Mouse (Mus musculus): ENCODE data around the gene Phf6. TPM values are rescaled to one million over a fixed set of nuclear protein-coding genes. Genes with fewer than 3 reads are reported as not detected.
A peak's percentile ranks its signal among the peaks of the same experiment; 100 is the strongest.
"Not testable (repeated sequence)": the region's sequence is repeated elsewhere in the genome, so short reads cannot be mapped to it uniquely, and the experiment has no call there.

The Phf6 gene
- polyA plus RNA-seq (2016; fragmentation: Nextera tagmentation; extraction: Ambion mirVana) = 122 and 130 TPM in 2 replicates

GRCm38 (mm10) chrX:52911587-52912371, at the start of gene Phf6:
Gene Phf6, plus strand, starts transcription at chrX:52912266.
- 27% methylated on average over 54 of the region's 54 CpGs for WGBS

GRCm38 (mm10) chrX:52864126-52864525, 47.9 kb upstream of the Phf6 start:
- no peaks in the 10 kb centered on the region for H3K4me1 ChIP-seq
- no peaks in the 10 kb centered on the region for H3K36me3 ChIP-seq (replicated peaks)
- no peak for ATAC-seq (ENCODE audit: low FRiP score)
- no peak overlapping the region for H3K4me2 ChIP-seq
- no peak overlapping the region for H3K9ac ChIP-seq
- H3K9me3 ChIP-seq = no peaks in the 10 kb centered on the region
- H3K4me3 ChIP-seq (replicated peaks) = no peak overlapping the region
- 73% methylated on average over 2 of the region's 2 CpGs for WGBS
- H3K27ac ChIP-seq = no peak overlapping the region
- no peaks in the 10 kb centered on the region for H3K27me3 ChIP-seq

More at GRCm38 (mm10) chrX:52911587-52912371, at the start of gene Phf6:
- peak; percentile 99 for ATAC-seq (ENCODE audit: low FRiP score)
- Histone ChIP-seq H3K36me3 (replicated peaks) (no peaks in the 10 kb centered on the region), H3K27ac (peak within 1 kb of the TSS; percentile 98), H3K27me3 (no peaks in the 10 kb centered on the region), H3K4me1 (no peaks in the 10 kb centered on the region), H3K4me2 (peak within 1 kb of the TSS; percentile 52), H3K4me3 (replicated peaks) (peak within 1 kb of the TSS; percentile 60), H3K9me3 (no peaks in the 10 kb centered on the region), H3K9ac (peak within 1 kb of the TSS; percentile 84)

- 91% methylated on average over 13 of the region's 27 CpGs for WGBS
- ATAC-seq (ENCODE audit: low FRiP score); H3K4me1 ChIP-seq; H3K36me3 ChIP-seq (replicated peaks); H3K9ac ChIP-seq; H3K4me2 ChIP-seq; H3K27ac ChIP-seq; H3K4me3 ChIP-seq (replicated peaks); H3K27me3 ChIP-seq; H3K9me3 ChIP-seq: not testable (repeated sequence)
These were observed 13.6 kb upstream of the Phf6 start for GRCm38 (mm10) chrX:52898486-52898885.

GRCm38 (mm10) chrX:52912372-52912728, 284 bp downstream of the Phf6 start:
- WGBS = 21% methylated on average over 26 of the region's 26 CpGs
- Histone ChIP-seq H3K4me1 (no peaks in the 10 kb centered on the region), H3K9ac (peak overlapping the region; percentile 84), H3K9me3 (no peaks in the 10 kb centered on the region), H3K4me3 (replicated peaks) (peak overlapping the region; percentile 60), H3K27ac (peak overlapping the region; percentile 98), H3K4me2 (peak overlapping the region; percentile 52; the same call in 1 of the 2 replicates), H3K36me3 (replicated peaks) (no peaks in the 10 kb centered on the region), H3K27me3 (no peaks in the 10 kb centered on the region)
- ATAC-seq (ENCODE audit: low FRiP score) = peak; percentile 73

- H3K9ac ChIP-seq = peak overlapping the region; percentile 84
- H3K4me1 ChIP-seq = no peaks in the 10 kb centered on the region
- peak overlapping the region; percentile 52 for H3K4me2 ChIP-seq
- peak overlapping the region; percentile 60 for H3K4me3 ChIP-seq (replicated peaks)
- H3K27me3 ChIP-seq = no peaks in the 10 kb centered on the region
- no peaks in the 10 kb centered on the region for H3K36me3 ChIP-seq (replicated peaks)
- no peaks in the 10 kb centered on the region for H3K9me3 ChIP-seq
- no peak for ATAC-seq (ENCODE audit: low FRiP score)
- 20% methylated on average over 31 of the region's 31 CpGs for WGBS
- H3K27ac ChIP-seq = peak overlapping the region; percentile 98
These were observed 998 bp downstream of the Phf6 start for GRCm38 (mm10) chrX:52912826-52913701.

GRCm38 (mm10) chrX:52913856-52914255, 1.8 kb downstream of the Phf6 start:
- Histone ChIP-seq H3K27ac (no peak overlapping the region), H3K4me3 (replicated peaks) (peak overlapping the region; percentile 60), H3K9me3 (no peaks in the 10 kb centered on the region), H3K4me1 (no peaks in the 10 kb centered on the region), H3K4me2 (peak overlapping the region; percentile 52), H3K36me3 (replicated peaks) (no peaks in the 10 kb centered on the region), H3K27me3 (no peaks in the 10 kb centered on the region), H3K9ac (peak overlapping the region; percentile 47; the same call in 1 of the 2 replicates)
- ATAC-seq (ENCODE audit: low FRiP score) = no peak
- WGBS = 47% methylated on average over 4 of the region's 4 CpGs

GRCm38 (mm10) chrX:52914705-52915104, 2.6 kb downstream of the Phf6 start:
- H3K27me3 ChIP-seq = no peaks in the 10 kb centered on the region
- no peaks in the 10 kb centered on the region for H3K9me3 ChIP-seq
- no peaks in the 10 kb centered on the region for H3K4me1 ChIP-seq
- H3K27ac ChIP-seq = no peak overlapping the region
- H3K9ac ChIP-seq = no peak overlapping the region
- no peak for ATAC-seq (ENCODE audit: low FRiP score)
- peak overlapping the region; percentile 39 for H3K4me2 ChIP-seq
- peak overlapping the region; percentile 19 for H3K4me3 ChIP-seq (replicated peaks)
- no peaks in the 10 kb centered on the region for H3K36me3 ChIP-seq (replicated peaks)

- no peaks in the 10 kb centered on the region for H3K4me1 ChIP-seq
- H3K9ac ChIP-seq = no peak overlapping the region
- no peak for ATAC-seq (ENCODE audit: low FRiP score)
- no peak overlapping the region for H3K4me3 ChIP-seq (replicated peaks)
- no peaks in the 10 kb centered on the region for H3K9me3 ChIP-seq
- H3K27ac ChIP-seq = no peak overlapping the region
- no peak overlapping the region for H3K4me2 ChIP-seq
- 62% methylated on average over 7 of the region's 7 CpGs for WGBS
- no peaks in the 10 kb centered on the region for H3K27me3 ChIP-seq
- no peaks in the 10 kb centered on the region for H3K36me3 ChIP-seq (replicated peaks)
These were observed 4.5 kb downstream of the Phf6 start for GRCm38 (mm10) chrX:52916516-52916915.

GRCm38 (mm10) chrX:52926726-52927125, 14.7 kb downstream of the Phf6 start:
- Histone ChIP-seq H3K27me3 (no peaks in the 10 kb centered on the region), H3K4me1 (no peaks in the 10 kb centered on the region), H3K9ac (no peak overlapping the region), H3K27ac (no peak overlapping the region), H3K36me3 (replicated peaks) (no peaks in the 10 kb centered on the region; the same call in 1 of the 2 replicates), H3K4me3 (replicated peaks) (no peak overlapping the region), H3K9me3 (no peaks in the 10 kb centered on the region), H3K4me2 (no peak overlapping the region)
- WGBS = 67% methylated on average over 9 of the region's 9 CpGs
- ATAC-seq (ENCODE audit: low FRiP score) = no peak

GRCm38 (mm10) chrX:52928883-52929282, 16.8 kb downstream of the Phf6 start:
- no peak for ATAC-seq (ENCODE audit: low FRiP score)
- H3K9ac ChIP-seq = no peak overlapping the region

GRCm38 (mm10) chrX:52929779-52930178, 17.7 kb downstream of the Phf6 start:
- no peaks in the 10 kb centered on the region for H3K27me3 ChIP-seq
- H3K4me3 ChIP-seq (replicated peaks) = no peak overlapping the region
- no peak overlapping the region for H3K9ac ChIP-seq
- no peak overlapping the region for H3K4me2 ChIP-seq
- WGBS = 85% methylated on average over 3 of the region's 3 CpGs
- H3K36me3 ChIP-seq (replicated peaks) = no peaks in the 10 kb centered on the region; the same call in 1 of the 2 replicates
- H3K4me1 ChIP-seq = no peaks in the 10 kb centered on the region
- H3K9me3 ChIP-seq = no peaks in the 10 kb centered on the region
- H3K27ac ChIP-seq = no peak overlapping the region
- no peak for ATAC-seq (ENCODE audit: low FRiP score)

More at GRCm38 (mm10) chrX:52928883-52929282, 16.8 kb downstream of the Phf6 start:
- Histone ChIP-seq H3K4me3 (replicated peaks) (no peak overlapping the region), H3K9me3 (no peaks in the 10 kb centered on the region), H3K27ac (no peak overlapping the region), H3K36me3 (replicated peaks) (no peaks in the 10 kb centered on the region; the same call in 1 of the 2 replicates), H3K27me3 (no peaks in the 10 kb centered on the region), H3K4me1 (no peaks in the 10 kb centered on the region), H3K4me2 (no peak overlapping the region)
- 32% methylated on average over 1 of the region's 1 CpGs for WGBS

- Histone ChIP-seq H3K4me3 (replicated peaks) (no peak overlapping the region), H3K27ac (no peak overlapping the region), H3K4me1 (no peaks in the 10 kb centered on the region), H3K36me3 (replicated peaks) (no peaks in the 10 kb centered on the region; the same call in 1 of the 2 replicates), H3K4me2 (no peak overlapping the region), H3K9me3 (no peaks in the 10 kb centered on the region), H3K27me3 (no peaks in the 10 kb centered on the region), H3K9ac (no peak overlapping the region)
- no peak for ATAC-seq (ENCODE audit: low FRiP score)
- 85% methylated on average over 5 of the region's 5 CpGs for WGBS
These were observed 18.1 kb downstream of the Phf6 start for GRCm38 (mm10) chrX:52930191-52930590.
